Mouse (Mus musculus) erythroblast, embryonic 14.5 days (primary cell): ENCODE data around the gene Ccdc57.

Source experiments
- GATA1 ChIP-seq: IDR thresholded peaks from 2 replicates; pipeline ENCODE4 v1.6.1; 2012; ENCODE audit warnings: low read length, inconsistent platforms, mixed read lengths
- TAL1 ChIP-seq: IDR thresholded peaks from 3 replicates; pipeline ENCODE4 v1.6.1; 2012; ENCODE audit warnings: low read length, inconsistent platforms, mixed read lengths

- TF ChIP-seq TAL1 = no peak
- TF ChIP-seq GATA1 = no peak
These were observed 45.2 kb downstream of the Ccdc57 start for GRCm38 (mm10) chr11:120887502-120887901.
